Mouse (Mus musculus) midbrain, embryonic 13.5 days (tissue): ENCODE data around the gene Loxl3. TPM values are rescaled to one million over a fixed set of nuclear protein-coding genes. Genes with fewer than 3 reads are reported as not detected.

Experiments used
- ATAC-seq: fragments of 200-750 bp; cut with Nextera tagmentation; 2 replicates; pipeline ENCODE4 v1.8.0; 2017; ENCODE audit warnings: mild to moderate bottlenecking, moderate TSS enrichment, moderate library complexity
- H3K27ac ChIP-seq: fragments of 300-500 bp; sonication (generic); 2 replicates; pipeline ENCODE4 v1.5.1; 2015; ENCODE audit warnings: inconsistent platforms, mild to moderate bottlenecking, moderate library complexity
- H3K27me3 ChIP-seq: fragments of 300-500 bp; sonication (generic); 2 replicates; pipeline ENCODE4 v1.6.1; 2015; ENCODE audit warnings: mild to moderate bottlenecking, inconsistent platforms
- H3K36me3 ChIP-seq: fragments of 300-500 bp; sonication (generic); 2 replicates; pipeline ENCODE4 v1.6.1; 2015; ENCODE audit warnings: mild to moderate bottlenecking, inconsistent platforms
- H3K4me1 ChIP-seq: fragments of 300-500 bp; sonication (generic); replicated peaks from 2 replicates; pipeline ENCODE4 v1.6.1; 2015; ENCODE audit warnings: inconsistent platforms
- H3K4me2 ChIP-seq: fragments of 300-500 bp; sonication (generic); replicated peaks from 2 replicates; pipeline ENCODE4 v1.6.1; 2015; ENCODE audit warnings: moderate library complexity, mild to moderate bottlenecking, inconsistent platforms
- H3K4me3 ChIP-seq: fragments of 300-500 bp; sonication (generic); replicated peaks from 2 replicates; pipeline ENCODE4 v1.5.1; 2015; ENCODE audit warnings: mild to moderate bottlenecking, inconsistent platforms
- H3K9ac ChIP-seq: fragments of 300-500 bp; sonication (generic); replicated peaks from 2 replicates; pipeline ENCODE4 v1.6.1; 2015; ENCODE audit warnings: mild to moderate bottlenecking, inconsistent platforms
- H3K9me3 ChIP-seq: fragments of 300-500 bp; sonication (generic); 2 replicates; pipeline ENCODE4 v1.6.1; 2016; ENCODE audit warnings: mild to moderate bottlenecking, inconsistent platforms
- WGBS: fragments of 180-500 bp; shearing (Covaris S2); methylation state at CpG from one replicate; pipeline ENCODE4 v1.1.7; 2015; 5-methylcytosine and 5-hydroxymethylcytosine counted together
- polyA plus RNA-seq: library from polyadenylated mRNA; unstranded; fragments of >200 nt; fragmentation: Nextera tagmentation; extraction: Ambion mirVana; gene quantifications from 2 replicates; pipeline ENCODE4 v1.2.1, GENCODE M21; 2015

The Loxl3 gene
- polyA plus RNA-seq, 1 experiment from 2014 or later = 6.2 TPM

GRCm38 (mm10) chr6:83004872-83005271 lies 29.1 kb upstream of the Loxl3 start:
- H3K36me3 ChIP-seq = no peaks in the 10 kb centered on the region
- H3K9me3 ChIP-seq = no peaks in the 10 kb centered on the region
- no peak overlapping the region for H3K4me3 ChIP-seq
- H3K4me1 ChIP-seq = no peaks in the 10 kb centered on the region
- H3K27ac ChIP-seq = no peak overlapping the region
- no peak for ATAC-seq
- 64% methylated on average over 7 of the region's 7 CpGs for WGBS
- no peaks in the 10 kb centered on the region for H3K27me3 ChIP-seq
- no peak overlapping the region for H3K9ac ChIP-seq
- H3K4me2 ChIP-seq = no peak overlapping the region

GRCm38 (mm10) chr6:83005444-83006011 lies 28.4 kb upstream of the Loxl3 start:
- Histone ChIP-seq H3K9me3 (no peaks in the 10 kb centered on the region), H3K36me3 (no peaks in the 10 kb centered on the region), H3K4me3 (no peak overlapping the region), H3K4me2 (no peak overlapping the region), H3K27ac (no peak overlapping the region), H3K4me1 (no peaks in the 10 kb centered on the region), H3K9ac (no peak overlapping the region), H3K27me3 (no peaks in the 10 kb centered on the region)
- WGBS = 88% methylated on average over 10 of the region's 10 CpGs
- no peak for ATAC-seq

GRCm38 (mm10) chr6:83006114-83006513 lies 27.9 kb upstream of the Loxl3 start:
- WGBS = 91% methylated on average over 6 of the region's 6 CpGs
- H3K27me3 ChIP-seq = no peaks in the 10 kb centered on the region
- no peaks in the 10 kb centered on the region for H3K9me3 ChIP-seq
- H3K4me3 ChIP-seq = no peak overlapping the region
- H3K27ac ChIP-seq = no peak overlapping the region
- no peaks in the 10 kb centered on the region for H3K4me1 ChIP-seq
- H3K4me2 ChIP-seq = no peak overlapping the region
- no peaks in the 10 kb centered on the region for H3K36me3 ChIP-seq
- ATAC-seq = no peak
- no peak overlapping the region for H3K9ac ChIP-seq

GRCm38 (mm10) chr6:83008659-83009058 lies 25.3 kb upstream of the Loxl3 start:
- Histone ChIP-seq H3K27me3 (no peaks in the 10 kb centered on the region), H3K4me3 (no peak overlapping the region), H3K27ac (no peak overlapping the region), H3K4me2 (no peak overlapping the region), H3K4me1 (no peaks in the 10 kb centered on the region), H3K36me3 (no peaks in the 10 kb centered on the region), H3K9ac (no peak overlapping the region), H3K9me3 (no peaks in the 10 kb centered on the region)
- no peak for ATAC-seq
- 73% methylated on average over 3 of the region's 3 CpGs for WGBS

- Histone ChIP-seq H3K4me2 (no peak overlapping the region), H3K9ac (no peak overlapping the region), H3K9me3 (no peaks in the 10 kb centered on the region), H3K27ac (no peak overlapping the region), H3K27me3 (no peaks in the 10 kb centered on the region), H3K4me1 (no peaks in the 10 kb centered on the region), H3K36me3 (no peaks in the 10 kb centered on the region), H3K4me3 (no peak overlapping the region)
- 81% methylated on average over 7 of the region's 7 CpGs for WGBS
- ATAC-seq = no peak
Measured at GRCm38 (mm10) chr6:83010010-83010409, 24.0 kb upstream of the Loxl3 start.

- Histone ChIP-seq H3K4me2 (no peak overlapping the region), H3K4me3 (no peak overlapping the region), H3K27me3 (no peaks in the 10 kb centered on the region), H3K4me1 (no peaks in the 10 kb centered on the region), H3K36me3 (no peaks in the 10 kb centered on the region), H3K27ac (no peak overlapping the region), H3K9ac (no peak overlapping the region), H3K9me3 (no peaks in the 10 kb centered on the region)
- no peak for ATAC-seq
- 84% methylated on average over 7 of the region's 7 CpGs for WGBS
Measured at GRCm38 (mm10) chr6:83011255-83011654, 22.7 kb upstream of the Loxl3 start.

GRCm38 (mm10) chr6:83011756-83012155 lies 22.2 kb upstream of the Loxl3 start:
- H3K4me2 ChIP-seq = no peak overlapping the region
- no peak overlapping the region for H3K27ac ChIP-seq
- no peak for ATAC-seq
- H3K27me3 ChIP-seq = no peaks in the 10 kb centered on the region
- H3K4me1 ChIP-seq = no peaks in the 10 kb centered on the region
- no peak overlapping the region for H3K4me3 ChIP-seq
- no peaks in the 10 kb centered on the region for H3K36me3 ChIP-seq
- H3K9ac ChIP-seq = no peak overlapping the region
- no peaks in the 10 kb centered on the region for H3K9me3 ChIP-seq
- 78% methylated on average over 6 of the region's 6 CpGs for WGBS

- no peaks in the 10 kb centered on the region for H3K4me1 ChIP-seq
- ATAC-seq = no peak
- H3K4me2 ChIP-seq = no peak overlapping the region
- no peak overlapping the region for H3K27ac ChIP-seq
- H3K9ac ChIP-seq = no peak overlapping the region
- no peaks in the 10 kb centered on the region for H3K36me3 ChIP-seq
- 70% methylated on average over 5 of the region's 5 CpGs for WGBS
- H3K9me3 ChIP-seq = no peaks in the 10 kb centered on the region
- H3K27me3 ChIP-seq = no peaks in the 10 kb centered on the region
- no peak overlapping the region for H3K4me3 ChIP-seq
Measured at GRCm38 (mm10) chr6:83013444-83013843, 20.5 kb upstream of the Loxl3 start.

GRCm38 (mm10) chr6:83014482-83015466 lies 19.2 kb upstream of the Loxl3 start:
- no peak overlapping the region for H3K4me2 ChIP-seq
- H3K36me3 ChIP-seq = no peaks in the 10 kb centered on the region
- no peaks in the 10 kb centered on the region for H3K4me1 ChIP-seq
- 74% methylated on average over 12 of the region's 12 CpGs for WGBS
- ATAC-seq = no peak
- no peaks in the 10 kb centered on the region for H3K9me3 ChIP-seq
- H3K27ac ChIP-seq = no peak overlapping the region
- no peak overlapping the region for H3K4me3 ChIP-seq
- no peaks in the 10 kb centered on the region for H3K27me3 ChIP-seq
- H3K9ac ChIP-seq = no peak overlapping the region

GRCm38 (mm10) chr6:83015749-83016148 lies 18.2 kb upstream of the Loxl3 start:
- Histone ChIP-seq H3K36me3 (no peaks in the 10 kb centered on the region), H3K27ac (no peak overlapping the region), H3K4me1 (no peaks in the 10 kb centered on the region), H3K4me2 (no peak overlapping the region), H3K4me3 (no peak overlapping the region), H3K27me3 (no peaks in the 10 kb centered on the region), H3K9ac (no peak overlapping the region), H3K9me3 (no peaks in the 10 kb centered on the region)
- 84% methylated on average over 2 of the region's 2 CpGs for WGBS
- ATAC-seq = no peak

- no peak for ATAC-seq
- no peaks in the 10 kb centered on the region for H3K4me1 ChIP-seq
- H3K9ac ChIP-seq = no peak overlapping the region
- no peaks in the 10 kb centered on the region for H3K9me3 ChIP-seq
- 78% methylated on average over 3 of the region's 3 CpGs for WGBS
- H3K4me3 ChIP-seq = no peak overlapping the region
- no peak overlapping the region for H3K27ac ChIP-seq
- H3K4me2 ChIP-seq = no peak overlapping the region
- no peaks in the 10 kb centered on the region for H3K36me3 ChIP-seq
- H3K27me3 ChIP-seq = no peaks in the 10 kb centered on the region
Measured at GRCm38 (mm10) chr6:83017190-83017589, 16.8 kb upstream of the Loxl3 start.

- no peak overlapping the region for H3K4me2 ChIP-seq
- H3K9me3 ChIP-seq = no peaks in the 10 kb centered on the region
- 70% methylated on average over 3 of the region's 3 CpGs for whole genome bisulfite sequencing
Measured at GRCm38 (mm10) chr6:83019044-83019443, 14.9 kb upstream of the Loxl3 start.

More at GRCm38 (mm10) chr6:83019044-83019443, 14.9 kb upstream of the Loxl3 start:
- no peaks in the 10 kb centered on the region for H3K27me3 ChIP-seq
- no peaks in the 10 kb centered on the region for H3K36me3 ChIP-seq
- no peaks in the 10 kb centered on the region for H3K4me1 ChIP-seq
- ATAC-seq = no peak
- H3K4me3 ChIP-seq = no peak overlapping the region
- H3K9ac ChIP-seq = no peak overlapping the region
- no peak overlapping the region for H3K27ac ChIP-seq
